Mouse (Mus musculus) thymus, postnatal 36 days (tissue): Measurements from ENCODE around the gene Dcun1d4.
A peak's percentile ranks its signal among the peaks of the same experiment; 100 is the strongest.
"Not testable (repeated sequence)": the region's sequence is repeated elsewhere in the genome, so short reads cannot be mapped to it uniquely, and the experiment has no call there.

Source experiments
- DNase-seq, 2 experiments: peaks; one replicate each; pipeline ENCODE4 v3.0.0; 2022; ENCODE audit warnings: mixed read lengths in 2 of 2

The Dcun1d4 gene

DNA sequence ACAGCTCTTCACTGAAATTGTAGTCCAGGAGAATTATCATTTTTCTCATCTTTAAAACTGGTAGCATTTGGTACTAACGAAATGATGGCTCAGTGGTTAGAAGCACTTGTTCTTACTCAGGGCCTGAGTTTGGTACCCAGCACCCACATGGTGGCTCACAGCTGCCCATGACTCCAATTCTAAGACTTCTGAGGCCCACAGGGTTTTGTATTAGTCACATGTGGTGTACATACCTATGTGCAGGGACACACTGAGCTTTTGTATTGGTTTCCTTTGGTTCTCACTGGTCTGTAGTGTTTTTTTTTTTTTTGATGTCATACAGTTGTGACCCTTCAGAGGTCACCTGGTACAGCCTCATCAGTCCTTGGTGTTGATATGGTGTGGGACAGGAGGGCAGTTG is 68.0 kb downstream of the Dcun1d4 start:
- no peak for DNase-seq

DNA sequence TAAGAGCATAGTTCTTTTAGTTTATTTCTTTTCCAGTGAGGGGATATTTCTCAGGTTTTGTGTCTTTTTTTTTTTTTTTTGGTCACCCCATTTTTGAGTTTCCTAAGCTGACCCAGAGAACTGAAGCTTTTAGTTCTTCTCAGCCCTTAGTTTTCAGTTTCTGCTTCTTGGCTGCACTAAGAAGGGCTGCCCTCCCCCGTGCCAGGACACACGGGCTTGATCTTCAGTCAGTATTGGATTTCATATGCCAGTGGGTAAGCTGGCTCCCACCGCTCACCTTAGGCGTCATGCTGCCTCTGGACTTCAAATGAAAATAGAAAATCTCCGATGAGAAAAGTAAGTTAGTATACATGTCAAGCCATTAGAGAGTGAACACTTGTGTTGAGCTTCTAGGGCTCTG is 71.0 kb downstream of the Dcun1d4 start:
- DNase-seq, result no peak

DNA sequence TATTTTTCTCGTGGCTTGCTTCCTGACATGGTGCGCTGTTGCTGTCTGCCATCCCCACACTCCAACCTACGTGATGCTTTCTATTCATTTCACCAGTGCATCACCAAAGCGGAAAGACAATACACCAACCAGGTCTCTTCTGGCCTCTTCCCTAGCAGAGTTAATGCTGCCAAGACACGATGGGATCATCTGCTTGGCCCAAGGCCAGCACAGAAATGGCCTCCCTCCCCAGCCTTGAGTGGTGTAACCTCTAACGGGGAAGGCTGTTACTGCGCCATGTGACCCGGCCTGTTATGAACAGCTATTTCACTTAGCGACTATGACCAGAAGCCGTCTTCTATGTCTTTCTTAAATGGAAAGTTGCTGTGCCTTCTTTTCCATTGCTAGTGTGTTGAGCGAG is 73.1 kb downstream of the Dcun1d4 start:
- DNase-seq, result no peak

DNA sequence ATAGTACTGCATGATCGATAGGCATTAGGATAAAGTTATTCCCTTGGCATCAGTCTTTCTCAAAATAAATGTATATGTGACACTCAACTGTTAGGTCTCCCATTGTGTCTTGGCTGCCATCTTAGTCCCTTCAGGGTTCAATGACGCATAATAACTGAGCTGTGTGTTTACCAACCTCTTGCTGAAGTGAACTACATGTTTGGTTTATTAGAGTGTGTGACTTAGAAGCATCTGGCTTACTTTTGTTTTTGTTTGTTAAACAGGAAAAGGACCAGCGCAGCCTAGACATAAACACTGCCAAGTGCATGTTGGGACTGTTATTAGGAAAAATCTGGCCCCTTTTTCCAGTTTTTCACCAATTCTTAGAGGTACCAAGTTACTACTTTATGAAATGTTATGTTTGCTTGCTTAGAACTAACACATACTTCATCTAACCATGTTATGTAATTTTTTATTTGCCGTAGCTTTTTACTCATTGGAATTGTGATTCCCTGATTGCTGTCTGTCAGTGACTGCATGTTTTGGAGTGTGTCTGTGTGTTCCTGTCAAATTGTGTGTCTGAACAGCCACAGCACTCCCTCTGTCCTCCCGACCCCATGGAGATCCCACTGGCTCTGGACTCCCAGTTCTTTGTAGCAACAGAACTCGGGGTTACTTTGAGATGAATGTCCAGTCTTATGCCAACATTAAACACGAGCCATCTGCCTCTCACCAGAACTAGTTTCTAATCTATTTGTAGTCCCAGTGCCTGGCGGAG is 74.5 kb downstream of the Dcun1d4 start:
- DNase-seq, result no peak

DNA sequence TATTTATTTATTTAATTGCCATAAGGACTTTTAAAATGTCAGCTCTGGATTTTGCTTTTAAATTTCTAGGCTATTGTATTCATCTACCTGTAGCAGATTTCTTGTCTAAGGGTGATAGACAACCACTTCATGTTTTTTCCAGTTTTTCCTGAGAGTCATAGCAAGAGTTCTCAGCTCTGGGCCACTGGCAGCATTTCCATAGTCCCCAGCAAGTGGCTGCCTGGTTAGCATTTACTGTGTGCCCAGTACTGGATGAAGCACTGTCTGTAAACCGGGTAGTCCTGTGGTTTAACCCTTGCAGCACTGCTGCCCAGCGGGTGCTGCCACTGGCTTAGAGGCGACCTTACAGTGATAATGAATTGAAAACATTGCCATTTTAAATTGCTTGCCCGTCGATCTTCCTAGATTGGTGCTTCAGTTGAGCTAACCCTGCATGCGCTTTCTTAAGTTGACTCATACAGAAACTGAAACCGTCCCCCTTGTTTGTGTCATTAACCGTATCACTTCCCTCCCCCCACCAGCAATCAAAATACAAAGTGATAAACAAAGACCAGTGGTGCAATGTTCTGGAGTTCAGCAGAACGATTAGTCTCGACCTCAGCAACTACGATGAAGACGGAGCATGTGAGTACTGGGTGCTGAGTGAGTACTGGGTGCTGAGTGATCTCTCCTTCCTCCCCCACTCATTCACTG is 76.1 kb downstream of the Dcun1d4 start:
- no peak for DNase-seq

DNA sequence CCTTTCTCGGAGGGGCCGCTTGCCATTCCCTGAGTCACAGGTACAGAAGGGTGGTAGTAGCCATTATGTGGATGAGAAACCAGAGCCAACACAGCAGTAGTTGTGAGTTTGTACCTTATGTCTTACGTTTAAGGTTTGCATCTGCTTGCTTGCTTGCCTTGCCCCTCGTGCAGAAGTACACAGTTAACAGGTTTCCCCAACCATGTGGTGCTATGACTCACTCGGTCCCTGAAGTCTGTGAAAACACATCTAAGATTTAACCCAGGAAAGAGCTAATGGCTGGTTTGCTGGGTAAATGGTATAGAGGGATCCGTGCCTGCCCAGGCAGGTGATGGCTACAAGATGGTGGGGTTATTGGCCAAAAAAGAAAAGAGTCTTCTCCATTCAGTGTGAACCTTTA is 78.0 kb downstream of the Dcun1d4 start:
- DNase-seq, result no peak

DNA sequence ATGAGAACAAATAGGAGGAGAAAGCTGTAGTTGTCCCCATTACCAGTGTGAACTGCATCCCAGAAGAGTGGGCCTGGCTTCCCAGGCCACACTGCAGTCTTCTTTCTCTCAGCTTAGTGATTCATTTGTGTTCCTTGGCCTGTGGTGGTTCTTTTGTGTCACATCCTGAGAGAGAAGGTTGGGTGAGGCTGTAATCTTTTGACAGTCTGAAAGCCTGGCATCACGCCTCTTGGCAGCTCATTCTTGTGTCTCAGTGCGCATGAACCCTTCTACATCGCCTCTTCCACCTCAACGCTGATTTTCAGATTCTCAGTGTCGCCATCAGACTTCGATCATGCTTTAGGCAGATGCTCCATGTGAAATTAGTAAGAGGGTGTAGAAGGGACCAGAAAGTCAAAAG is 83.2 kb downstream of the Dcun1d4 start:
- no peak for DNase-seq

DNA sequence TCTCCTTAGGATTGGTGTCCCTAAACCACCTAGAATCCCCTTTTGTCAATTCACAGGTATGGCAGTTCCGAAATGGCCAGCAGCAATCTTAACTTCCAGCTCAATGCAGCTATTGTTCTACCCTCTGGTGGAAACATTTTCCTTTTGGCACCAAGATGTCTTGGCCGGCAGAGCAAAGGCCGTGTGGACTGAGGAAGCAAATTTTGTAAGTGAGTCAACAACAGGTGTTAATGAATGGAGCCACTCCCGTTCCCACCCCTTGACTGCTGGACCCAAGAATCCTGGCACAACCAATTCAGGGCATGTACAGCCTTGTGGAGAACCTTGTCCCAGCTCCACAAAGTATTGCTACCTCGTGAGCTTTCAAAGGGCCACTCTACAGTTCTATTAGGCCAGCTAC is 85.3 kb downstream of the Dcun1d4 start:
- DNase-seq, result no peak

DNA sequence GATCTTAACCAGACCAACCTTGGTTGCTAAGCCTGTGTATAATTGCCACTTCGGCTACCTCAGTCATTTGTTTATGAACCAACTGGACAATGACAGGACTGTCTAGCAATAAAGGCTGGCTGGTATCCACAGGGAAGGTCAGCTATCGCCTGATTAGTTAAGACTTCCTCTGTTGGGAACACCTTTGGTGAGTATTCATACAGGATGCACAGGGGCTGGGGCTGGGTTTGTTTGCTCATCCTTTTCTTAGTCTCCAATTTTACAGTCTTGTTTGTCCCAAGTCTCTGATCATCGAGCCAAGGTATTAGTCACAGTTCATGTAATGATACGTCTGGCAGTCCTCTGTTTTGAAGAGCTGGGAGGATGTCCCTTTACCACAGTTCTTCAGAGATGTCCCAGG is 86.1 kb downstream of the Dcun1d4 start:
- no peak for DNase-seq

DNA sequence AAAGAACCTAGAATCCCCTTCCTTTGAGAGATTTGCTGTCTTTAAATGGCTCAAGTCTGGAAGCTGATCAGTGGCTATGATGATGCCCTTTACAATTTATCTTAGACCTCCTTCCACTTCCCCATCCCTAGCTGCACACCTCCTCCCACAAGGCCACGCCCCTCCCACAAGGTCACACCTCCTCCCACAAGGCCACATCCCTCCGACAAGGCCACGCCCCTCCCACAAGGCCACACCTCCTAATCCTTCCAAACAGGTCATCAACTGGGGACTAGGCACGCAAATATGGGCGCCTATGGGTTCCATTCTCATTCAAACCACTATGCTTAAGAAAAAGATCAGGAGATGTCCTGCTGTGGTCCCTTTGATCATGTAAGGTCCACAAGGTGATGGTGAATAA is 88.4 kb downstream of the Dcun1d4 start:
- DNase-seq, result peak in 1 of 2 experiments; percentile 14

DNA sequence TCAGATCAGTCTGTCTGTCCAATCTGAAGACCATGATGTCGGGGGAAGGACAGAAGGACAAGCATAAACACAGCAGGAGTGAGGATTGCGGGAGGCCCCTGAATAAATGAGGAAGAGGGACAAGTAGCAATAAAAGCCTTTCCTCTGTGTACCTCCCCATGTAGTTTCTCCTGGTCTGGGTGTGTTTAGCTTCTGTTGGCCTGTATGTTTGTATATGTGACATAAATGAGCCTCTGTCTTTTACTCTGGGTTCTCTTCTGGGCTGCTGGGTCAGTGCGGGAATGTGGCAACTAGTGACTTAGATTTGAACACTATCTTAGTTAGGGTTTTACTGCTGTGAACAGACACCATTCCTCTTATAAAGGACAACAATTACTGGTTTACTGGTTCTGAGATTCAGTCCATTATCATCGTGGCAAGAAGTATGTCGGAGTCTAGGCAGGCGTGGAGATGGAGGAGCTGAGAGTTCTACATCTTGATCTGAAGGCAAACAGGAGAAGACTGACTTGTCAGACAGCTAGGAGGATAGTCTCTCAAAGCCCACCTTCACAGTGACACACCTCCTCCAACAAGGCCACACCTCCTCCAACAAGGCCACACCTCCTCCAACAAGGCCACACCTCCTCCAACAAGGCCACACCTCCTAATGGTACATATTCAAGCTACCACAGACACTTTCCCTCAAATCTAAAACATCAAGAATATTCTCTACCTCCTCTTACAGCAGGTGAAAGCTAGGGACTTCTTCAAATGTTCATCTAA is 90.8 kb downstream of the Dcun1d4 start:
- no peak for DNase-seq

DNA sequence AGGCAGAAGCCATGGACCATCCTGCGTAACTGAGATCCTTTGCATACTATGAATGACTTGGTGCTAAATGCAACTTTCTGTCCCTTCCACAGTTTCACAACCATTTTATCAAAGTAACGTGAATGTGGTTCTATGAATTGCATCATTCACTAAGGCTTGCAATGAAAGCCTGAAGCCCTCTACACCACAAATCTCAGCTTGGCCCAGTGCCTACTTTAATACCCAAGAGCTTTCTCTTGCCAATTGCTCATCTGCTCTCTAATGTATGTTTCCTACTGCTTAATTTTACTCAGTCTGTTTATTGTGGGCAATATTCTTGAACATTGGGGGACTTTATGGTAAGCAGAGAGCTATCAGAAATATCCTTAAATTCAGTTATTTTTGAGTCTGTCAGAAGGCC is 92.0 kb downstream of the Dcun1d4 start:
- DNase-seq, result no peak

DNA sequence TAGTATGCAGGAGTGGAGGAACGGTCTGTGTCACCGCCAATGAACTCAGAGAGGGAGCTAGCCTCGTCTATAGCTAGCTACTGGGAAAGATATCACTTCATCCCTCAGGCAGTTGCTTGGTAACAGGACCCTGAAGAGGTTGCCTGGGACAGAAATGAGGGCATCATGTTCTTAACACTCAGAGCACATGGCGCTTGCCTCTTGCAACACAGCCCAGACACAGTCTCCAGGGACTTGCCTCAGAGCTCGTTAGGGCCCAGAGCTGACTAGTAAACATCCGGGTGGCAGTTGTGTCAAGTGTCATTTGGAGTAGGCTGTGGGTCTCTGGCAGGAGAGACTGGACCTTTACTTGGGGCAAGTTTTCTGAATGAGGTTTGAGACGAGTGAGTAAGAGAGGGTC is 93.0 kb downstream of the Dcun1d4 start:
- DNase-seq, result no peak

DNA sequence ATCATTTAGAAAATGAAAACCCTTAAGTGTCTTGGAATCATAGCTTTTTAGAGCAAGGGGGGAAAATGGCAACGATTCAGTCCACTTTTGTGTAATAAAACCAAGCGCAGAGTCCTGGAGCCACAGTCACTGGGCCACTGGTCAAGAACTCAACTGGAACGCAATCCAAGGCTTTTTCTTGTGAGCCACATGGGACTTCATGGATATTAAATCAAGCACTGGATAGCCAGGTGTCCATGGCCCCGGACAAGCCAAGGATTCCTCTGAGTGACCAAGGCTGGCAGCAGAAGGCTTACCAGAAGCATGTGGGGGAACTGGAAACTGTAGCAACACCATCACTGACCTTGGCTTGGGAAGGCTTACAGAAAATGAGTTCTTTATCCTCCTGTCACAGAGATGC is 93.8 kb downstream of the Dcun1d4 start:
- DNase-seq, result no peak

DNA sequence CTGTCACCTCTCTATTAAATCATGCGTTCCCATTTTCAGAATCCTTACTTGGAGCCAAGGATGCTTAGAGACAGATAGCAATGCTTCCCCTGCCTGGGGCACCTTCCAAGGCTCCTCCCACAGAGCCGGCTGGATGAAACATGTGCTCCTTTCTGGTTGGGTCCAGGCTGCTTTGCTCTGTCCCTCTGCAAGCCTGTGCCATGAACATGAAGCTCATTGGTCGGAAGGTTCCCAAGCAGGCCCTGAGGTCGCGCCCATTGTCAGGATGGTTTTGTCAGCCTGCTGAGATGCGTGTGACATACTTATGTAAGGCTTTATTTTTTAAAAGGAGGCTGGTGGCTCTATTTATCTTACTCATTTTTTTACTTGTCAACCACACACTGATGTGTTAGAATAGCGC is 95.9 kb downstream of the Dcun1d4 start:
- no peak for DNase-seq

DNA sequence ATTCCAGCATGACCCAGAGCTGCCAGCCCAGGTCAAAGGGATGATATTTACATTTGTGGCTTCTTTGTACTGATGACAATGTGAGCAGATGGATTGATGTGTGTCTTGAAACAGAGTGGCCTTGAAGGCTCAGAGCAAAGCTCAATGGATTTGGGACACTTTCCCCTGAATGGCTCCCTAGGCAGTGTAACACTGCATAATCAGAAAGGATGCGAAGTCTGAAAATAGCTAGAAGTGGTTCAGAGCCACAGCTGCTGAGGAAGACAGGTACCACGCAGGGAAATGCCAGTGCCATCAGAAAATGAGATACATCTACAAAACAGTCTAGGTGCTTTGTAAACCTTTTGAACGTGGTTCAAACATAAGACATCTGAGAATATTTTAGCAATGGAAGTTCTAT is 97.3 kb downstream of the Dcun1d4 start:
- DNase-seq, result no peak

DNA sequence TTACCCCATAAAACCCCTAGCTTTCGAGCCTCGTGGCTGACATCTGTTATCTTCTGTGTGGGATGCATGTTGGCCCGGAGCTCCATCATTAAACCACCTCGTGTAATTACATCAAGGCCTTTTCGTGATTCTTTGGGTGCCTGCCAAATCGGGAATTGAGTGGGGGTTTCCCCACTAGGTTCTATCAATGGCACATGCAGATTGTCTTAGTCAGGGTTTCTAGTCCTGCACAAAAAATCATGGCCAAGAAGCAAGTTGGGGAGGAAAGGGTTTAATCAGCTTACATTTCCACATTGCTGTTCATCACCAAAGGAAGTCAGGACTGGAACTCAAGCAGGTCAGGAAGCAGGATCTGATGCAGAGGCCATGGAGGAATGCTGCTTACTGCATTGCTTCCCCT is 103.2 kb downstream of the Dcun1d4 start:
- not testable (repeated sequence) for DNase-seq

DNA sequence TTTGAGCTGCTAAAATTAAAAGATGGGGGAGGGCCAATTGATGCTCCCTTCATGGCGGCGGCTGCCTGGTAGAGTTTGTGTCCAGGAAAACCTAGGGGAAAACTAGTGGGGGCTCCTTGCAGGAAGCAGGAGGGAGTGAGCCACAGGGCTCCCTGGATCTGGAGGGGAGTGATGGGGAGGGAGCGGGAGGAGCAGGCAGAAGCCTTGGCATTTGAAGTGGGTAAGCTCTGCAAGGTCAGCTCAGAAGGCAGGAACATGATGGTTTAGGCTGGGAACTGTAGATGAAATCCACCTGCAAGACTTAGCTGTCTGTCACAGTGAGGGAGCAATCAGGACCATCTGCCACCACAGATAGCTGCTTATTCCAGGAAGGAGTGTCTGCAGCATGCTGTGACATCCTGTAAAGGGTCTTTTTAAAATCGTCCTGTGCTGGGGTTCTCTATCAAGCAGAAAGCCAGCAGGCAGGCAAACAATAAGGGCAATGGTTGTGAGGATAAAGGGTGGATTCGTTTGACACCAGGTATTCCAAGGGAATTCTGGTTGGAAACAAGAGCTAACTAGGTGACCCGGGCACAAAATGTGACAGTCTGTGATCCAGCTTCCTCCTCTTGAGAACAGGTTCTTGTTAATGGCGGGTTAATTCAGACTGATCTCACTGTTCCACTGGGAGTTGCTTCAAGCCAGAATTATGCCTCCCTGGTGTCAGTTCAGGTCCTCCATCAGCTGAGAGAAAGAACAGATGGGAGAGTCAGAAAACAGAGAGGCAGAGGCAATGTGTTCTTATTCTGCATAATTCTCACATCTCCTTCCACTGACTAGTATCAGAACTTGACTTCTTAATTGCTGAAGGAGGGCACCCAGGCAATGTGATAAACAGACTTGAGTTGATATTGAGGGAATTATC is 104.7 kb downstream of the Dcun1d4 start:
- DNase-seq, result no peak

DNA sequence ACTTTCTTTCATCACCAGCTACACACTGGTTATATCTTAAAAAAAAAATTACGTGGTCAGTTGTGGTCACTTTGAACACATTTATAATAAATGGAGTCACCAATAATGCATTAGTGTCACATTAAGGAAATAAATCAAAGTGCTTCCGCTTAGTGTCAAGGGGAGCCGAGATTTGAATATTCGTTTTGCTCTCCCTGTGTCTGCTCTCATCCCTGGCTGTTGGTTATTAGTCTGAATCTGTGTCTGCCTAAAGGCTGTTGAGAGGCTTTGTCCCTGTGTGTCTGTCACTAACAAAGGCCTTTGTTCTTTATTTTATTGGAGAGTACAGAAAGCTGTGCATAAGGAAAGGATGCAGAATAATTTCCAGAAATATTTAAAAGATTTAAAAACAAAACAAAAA is 105.8 kb downstream of the Dcun1d4 start:
- DNase-seq, result no peak

DNA sequence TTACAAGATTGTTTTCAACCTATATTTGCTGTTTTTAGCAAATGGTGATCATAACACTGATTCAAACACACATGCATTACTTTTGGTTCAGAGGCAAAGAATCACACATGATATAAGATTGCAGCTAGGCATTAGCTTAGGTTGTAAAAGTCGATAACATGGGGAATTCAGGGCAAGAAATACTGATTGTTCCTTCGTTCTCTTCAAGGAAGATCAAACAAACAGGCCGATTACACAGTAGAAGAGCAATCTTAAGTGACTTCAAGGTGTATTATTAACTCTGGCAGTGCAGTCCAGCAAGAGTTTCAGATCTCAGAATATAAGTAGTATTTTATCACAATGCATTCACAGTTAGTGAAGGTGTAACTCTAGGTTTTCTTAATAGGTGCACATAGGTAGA is 106.3 kb downstream of the Dcun1d4 start:
- no peak for DNase-seq

DNA sequence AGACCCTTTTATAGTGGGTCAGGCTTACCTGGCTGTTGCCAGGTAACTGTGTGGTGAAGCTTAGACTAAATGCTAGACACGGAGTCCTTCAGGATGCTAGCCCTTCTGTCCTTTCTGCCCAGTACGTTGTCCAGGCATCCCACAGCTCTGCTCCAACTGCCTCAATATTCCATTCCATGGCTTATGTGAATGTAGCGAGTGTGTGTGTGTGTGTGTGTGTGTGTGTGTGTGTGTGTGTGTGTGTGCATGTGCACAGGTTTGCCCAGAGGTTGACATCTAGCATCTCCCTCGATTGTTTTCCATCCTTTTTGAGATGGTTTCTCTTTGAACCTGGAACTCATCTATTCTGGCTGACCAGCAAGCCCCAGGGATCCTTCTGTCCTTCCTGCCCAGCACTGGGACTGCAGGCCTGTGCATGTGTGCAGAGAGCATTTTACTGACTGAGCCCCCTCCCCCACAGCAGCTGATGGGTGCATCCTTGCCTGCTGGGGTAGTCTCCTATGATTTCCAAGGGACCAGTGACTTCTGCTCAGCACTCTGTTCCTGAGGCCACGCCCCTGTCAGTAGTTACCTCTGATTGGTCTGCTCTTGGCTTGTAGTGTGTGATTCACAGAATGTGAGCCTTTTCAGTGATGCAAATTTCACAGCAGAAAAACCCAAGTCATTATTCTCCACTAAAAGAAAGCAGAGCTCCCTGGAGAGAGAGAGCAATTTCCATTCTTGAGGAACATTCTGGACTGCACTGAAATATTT is 118.3 kb downstream of the Dcun1d4 start:
- no peak for DNase-seq

DNA sequence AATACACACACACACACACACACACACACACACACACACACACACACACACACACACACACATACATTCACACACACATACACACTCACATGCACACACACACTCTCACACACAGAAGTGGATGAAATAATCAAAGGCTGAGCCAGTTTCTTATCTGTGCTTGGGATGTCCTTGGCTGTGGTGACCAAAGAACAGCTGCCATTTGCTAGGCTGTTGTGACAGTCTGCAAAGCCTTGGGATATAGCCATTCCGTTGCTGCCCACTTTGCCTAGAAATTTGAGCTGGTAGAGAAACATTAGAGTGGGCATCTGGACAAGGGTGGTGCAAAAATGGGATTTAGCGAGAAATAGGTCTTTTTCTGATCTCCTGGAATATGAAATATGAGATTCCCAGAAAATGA is 119.2 kb downstream of the Dcun1d4 start:
- no peak for DNase-seq
